Mouse (Mus musculus): ENCODE measurements at regions not wholly inside any gene's neighbourhood (a gene's known extent, or its start where the extent isn't known, plus 50 kb on each side); places are given as distances from the start of the nearest gene placed in this dataset.

DNA sequence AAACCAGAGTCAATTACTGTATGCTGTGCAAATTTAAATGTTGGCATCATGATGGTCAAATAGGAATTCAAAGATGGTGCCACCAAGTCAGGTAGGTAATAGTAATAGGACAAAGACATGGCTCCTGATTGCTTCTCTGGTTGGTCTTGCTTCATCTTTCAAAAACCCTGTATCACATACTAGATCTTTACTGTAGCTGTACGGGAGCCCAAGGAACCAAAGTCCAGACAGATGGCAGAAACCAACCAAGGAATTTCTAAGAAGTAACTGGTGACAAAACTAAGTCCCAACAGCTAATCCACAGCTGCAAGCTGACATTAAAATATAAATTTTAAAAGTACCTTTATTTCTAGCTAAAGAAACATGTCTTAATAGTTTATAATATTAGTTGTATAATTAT, 131.7 kb upstream of the Cxxc4 start:
- H3K4me1 ChIP-seq (ENCODE audit: control insufficient read depth, insufficient read depth, low read length): 0 out of 2 replicates have a peak, but pooled peaks cover 5% of the 10 kb centered on the region
- 74% methylated on average over 1 of the region's 1 CpGs for WGBS
- H3K36me3 ChIP-seq (ENCODE audit: control insufficient read depth, insufficient read depth, low read length): no peaks in the 10 kb centered on the region
- no peak overlapping the region for H3K4me3 ChIP-seq (ENCODE audit: low read depth, low read length)
- no peak for ATAC-seq (ENCODE audit: low read depth)
- H3K27me3 ChIP-seq (replicated peaks; ENCODE audit: control insufficient read depth, insufficient read depth, low read length): no peaks in the 10 kb centered on the region
- H3K4me2 ChIP-seq (ENCODE audit: low read depth, low read length): no peak overlapping the region
- no peaks in the 10 kb centered on the region for H3K9me3 ChIP-seq (ENCODE audit: control insufficient read depth, low read length)
- H3K9ac ChIP-seq (ENCODE audit: low read depth, low read length): no peak overlapping the region
- no peak overlapping the region for H3K27ac ChIP-seq (replicated peaks; ENCODE audit: low read depth, low read length)
- DNase-seq (ENCODE audit: low spot score): no peak

DNA sequence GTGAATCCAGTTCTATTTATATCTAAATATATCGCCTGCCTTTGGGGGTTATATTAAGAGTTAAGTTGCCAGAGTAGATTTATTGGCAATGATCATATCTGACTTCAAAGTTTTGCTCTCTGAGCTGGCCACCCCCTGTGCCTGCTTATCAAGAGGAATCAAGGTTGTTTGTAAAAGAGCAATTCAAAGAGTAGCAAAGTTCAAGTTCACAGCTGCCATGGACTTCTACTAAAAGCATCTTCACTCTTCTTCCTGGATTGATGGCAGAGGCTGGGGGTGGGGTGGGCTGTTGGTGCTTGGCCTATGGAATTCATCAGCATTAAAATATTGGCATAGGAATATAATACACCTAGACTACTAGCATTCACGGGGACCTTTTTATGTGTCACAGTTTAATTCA, 131.2 kb upstream of the Cxxc4 start:
- H3K27me3 ChIP-seq (replicated peaks; ENCODE audit: control insufficient read depth, insufficient read depth, low read length): no peaks in the 10 kb centered on the region
- H3K4me3 ChIP-seq (ENCODE audit: low read depth, low read length): no peak overlapping the region
- ATAC-seq (ENCODE audit: low read depth): no peak
- no peaks in the 10 kb centered on the region for H3K36me3 ChIP-seq (ENCODE audit: control insufficient read depth, insufficient read depth, low read length)
- no peak overlapping the region for H3K4me2 ChIP-seq (ENCODE audit: low read depth, low read length)
- 79% methylated on average over 2 of the region's 2 CpGs for WGBS
- no peaks in the 10 kb centered on the region for H3K4me1 ChIP-seq (ENCODE audit: control insufficient read depth, insufficient read depth, low read length)
- no peak overlapping the region for H3K27ac ChIP-seq (replicated peaks; ENCODE audit: low read depth, low read length)
- H3K9me3 ChIP-seq (ENCODE audit: control insufficient read depth, low read length): no peaks in the 10 kb centered on the region
- H3K9ac ChIP-seq (ENCODE audit: low read depth, low read length): no peak overlapping the region
- DNase-seq (ENCODE audit: low spot score): no peak

DNA sequence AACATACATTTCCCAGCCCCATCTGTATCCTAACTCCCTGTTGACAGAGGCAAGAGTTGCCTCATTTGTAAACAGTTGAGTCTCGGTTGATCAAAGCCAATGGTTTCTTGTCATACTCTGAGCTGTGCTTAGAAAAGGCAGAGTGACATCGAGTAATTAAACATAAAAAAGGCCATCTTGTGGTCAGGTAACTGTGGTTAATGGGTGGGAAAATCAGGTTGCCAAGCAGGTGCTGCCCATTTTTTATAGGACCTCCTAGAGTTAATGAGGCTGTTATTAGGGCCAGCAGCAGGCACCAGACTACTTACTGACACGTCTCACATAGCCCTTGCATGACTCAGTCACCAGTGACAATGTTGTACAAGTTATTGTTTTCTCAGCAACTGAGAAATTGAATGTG, 130.7 kb upstream of the Cxxc4 start:
- no peak overlapping the region for H3K4me3 ChIP-seq (ENCODE audit: low read depth, low read length)
- H3K9me3 ChIP-seq (ENCODE audit: control insufficient read depth, low read length): no peaks in the 10 kb centered on the region
- no peaks in the 10 kb centered on the region for H3K4me1 ChIP-seq (ENCODE audit: control insufficient read depth, insufficient read depth, low read length)
- H3K27me3 ChIP-seq (replicated peaks; ENCODE audit: control insufficient read depth, insufficient read depth, low read length): no peaks in the 10 kb centered on the region
- H3K9ac ChIP-seq (ENCODE audit: low read depth, low read length): no peak overlapping the region
- no peak overlapping the region for H3K4me2 ChIP-seq (ENCODE audit: low read depth, low read length)
- no peaks in the 10 kb centered on the region for H3K36me3 ChIP-seq (ENCODE audit: control insufficient read depth, insufficient read depth, low read length)
- DNase-seq (ENCODE audit: low spot score) (no peak), ATAC-seq (ENCODE audit: low read depth) (no peak)
- 79% methylated on average over 3 of the region's 3 CpGs for WGBS
- H3K27ac ChIP-seq (replicated peaks; ENCODE audit: low read depth, low read length): no peak overlapping the region

DNA sequence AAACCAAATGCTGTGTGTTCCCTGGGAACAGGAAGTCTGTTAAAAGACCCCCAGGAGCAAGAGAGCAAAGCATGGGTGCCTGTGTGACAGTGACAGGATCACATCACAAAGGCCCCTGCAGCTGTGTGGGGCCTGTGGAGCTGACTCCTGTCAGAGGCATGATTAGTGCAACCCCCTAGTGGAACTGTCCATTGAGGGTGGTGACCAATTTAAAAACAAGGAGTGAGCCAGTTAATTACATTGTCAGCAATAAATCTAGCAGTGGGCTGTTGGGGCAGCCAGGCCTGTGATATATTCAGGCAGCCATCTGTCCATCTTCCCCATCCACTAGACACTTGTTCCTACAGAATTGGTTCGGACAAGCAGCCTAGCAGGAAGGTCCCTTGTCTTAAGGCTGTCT, 121.8 kb upstream of the Cxxc4 start:
- no peaks in the 10 kb centered on the region for H3K9me3 ChIP-seq (ENCODE audit: control insufficient read depth, low read length)
- ATAC-seq (ENCODE audit: low read depth): no peak
- DNase-seq (ENCODE audit: low spot score): no peak
- H3K9ac ChIP-seq (ENCODE audit: low read depth, low read length): no peak overlapping the region
- H3K27ac ChIP-seq (replicated peaks; ENCODE audit: low read depth, low read length): no peak overlapping the region
- H3K36me3 ChIP-seq (ENCODE audit: control insufficient read depth, insufficient read depth, low read length): no peaks in the 10 kb centered on the region
- no peak overlapping the region for H3K4me3 ChIP-seq (ENCODE audit: low read depth, low read length)
- H3K4me1 ChIP-seq (ENCODE audit: control insufficient read depth, insufficient read depth, low read length): no peaks in the 10 kb centered on the region
- no peak overlapping the region for H3K4me2 ChIP-seq (ENCODE audit: low read depth, low read length)
- no peaks in the 10 kb centered on the region for H3K27me3 ChIP-seq (replicated peaks; ENCODE audit: control insufficient read depth, insufficient read depth, low read length)
- 52% methylated on average over 1 of the region's 1 CpGs for WGBS

DNA sequence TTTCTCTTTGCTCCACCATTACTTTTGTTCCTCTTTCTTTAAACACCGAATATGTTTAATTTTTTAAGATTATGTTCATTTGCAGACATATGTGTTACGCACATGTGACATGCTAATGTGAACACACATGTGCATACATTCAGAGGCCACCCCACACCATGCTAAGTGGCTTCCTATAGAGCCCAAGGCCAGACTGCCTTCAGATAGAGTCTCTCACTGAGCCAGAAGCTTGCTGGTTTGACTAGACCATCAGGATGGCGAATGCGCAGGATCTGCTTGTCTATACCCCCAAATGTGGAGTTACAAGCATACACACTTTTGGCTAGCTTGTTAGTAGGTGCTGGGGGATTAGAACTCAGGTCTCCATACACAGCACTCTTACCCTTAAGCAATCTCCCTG, 121.3 kb upstream of the Cxxc4 start:
- 96% methylated on average over 4 of the region's 4 CpGs for WGBS
- no peak overlapping the region for H3K9ac ChIP-seq (ENCODE audit: low read depth, low read length)
- H3K4me2 ChIP-seq (ENCODE audit: low read depth, low read length): no peak overlapping the region
- ATAC-seq (ENCODE audit: low read depth) (no peak), DNase-seq (ENCODE audit: low spot score) (no peak)
- no peak overlapping the region for H3K4me3 ChIP-seq (ENCODE audit: low read depth, low read length)
- H3K36me3 ChIP-seq (ENCODE audit: control insufficient read depth, insufficient read depth, low read length): no peaks in the 10 kb centered on the region
- no peak overlapping the region for H3K27ac ChIP-seq (replicated peaks; ENCODE audit: low read depth, low read length)
- H3K27me3 ChIP-seq (replicated peaks; ENCODE audit: control insufficient read depth, insufficient read depth, low read length): no peaks in the 10 kb centered on the region
- no peaks in the 10 kb centered on the region for H3K4me1 ChIP-seq (ENCODE audit: control insufficient read depth, insufficient read depth, low read length)
- H3K9me3 ChIP-seq (ENCODE audit: control insufficient read depth, low read length): no peaks in the 10 kb centered on the region

DNA sequence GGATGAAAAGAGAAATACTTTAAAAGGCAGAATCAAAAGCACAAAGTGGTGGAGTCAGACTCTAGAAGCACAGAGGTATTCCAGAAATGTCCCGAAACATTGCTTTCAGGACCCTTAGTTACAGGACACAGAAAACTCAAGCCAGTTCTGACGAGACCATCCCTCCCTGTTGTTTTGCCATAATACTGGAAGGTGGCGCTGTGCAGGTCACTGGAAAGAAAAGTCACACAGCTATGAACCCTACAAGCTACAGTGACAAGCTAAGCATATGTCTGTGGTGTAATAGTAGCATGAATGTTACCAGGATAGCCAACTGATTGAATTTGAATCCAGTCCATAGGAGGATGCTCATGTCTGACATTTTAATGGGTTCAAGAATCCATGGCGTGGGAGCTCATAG, 117.4 kb upstream of the Cxxc4 start:
- no peaks in the 10 kb centered on the region for H3K27me3 ChIP-seq (replicated peaks; ENCODE audit: control insufficient read depth, insufficient read depth, low read length)
- ATAC-seq (ENCODE audit: low read depth): no peak
- no peaks in the 10 kb centered on the region for H3K36me3 ChIP-seq (ENCODE audit: control insufficient read depth, insufficient read depth, low read length)
- H3K4me3 ChIP-seq (ENCODE audit: low read depth, low read length): no peak overlapping the region
- DNase-seq (ENCODE audit: low spot score): no peak
- no peak overlapping the region for H3K4me2 ChIP-seq (ENCODE audit: low read depth, low read length)
- H3K9me3 ChIP-seq (ENCODE audit: control insufficient read depth, low read length): no peaks in the 10 kb centered on the region
- no peak overlapping the region for H3K9ac ChIP-seq (ENCODE audit: low read depth, low read length)
- WGBS: 69% methylated on average over 4 of the region's 4 CpGs
- H3K4me1 ChIP-seq (ENCODE audit: control insufficient read depth, insufficient read depth, low read length): no peaks in the 10 kb centered on the region
- H3K27ac ChIP-seq (replicated peaks; ENCODE audit: low read depth, low read length): no peak overlapping the region

DNA sequence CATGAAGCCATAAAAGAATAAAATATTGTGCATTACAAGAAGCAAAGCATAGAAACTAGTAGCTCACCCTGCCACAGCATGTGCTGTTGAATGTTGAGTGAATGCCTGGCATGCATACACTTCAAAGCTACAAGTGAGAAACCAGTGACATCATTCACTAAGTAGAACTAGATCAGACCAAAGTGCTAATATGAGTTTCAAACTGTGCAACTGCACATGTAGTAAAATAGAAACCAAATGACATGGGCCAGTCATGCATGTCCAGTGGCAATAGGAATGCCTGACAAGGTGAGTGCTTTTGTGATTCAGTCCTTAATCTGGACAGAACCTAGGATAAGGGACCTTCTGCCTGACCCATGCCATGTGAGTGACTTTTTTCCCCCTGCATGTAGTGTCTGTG, 111.3 kb upstream of the Cxxc4 start:
- no peak overlapping the region for H3K4me2 ChIP-seq (ENCODE audit: low read depth, low read length)
- H3K4me3 ChIP-seq (ENCODE audit: low read depth, low read length): no peak overlapping the region
- ATAC-seq (ENCODE audit: low read depth) (no peak), DNase-seq (ENCODE audit: low spot score) (no peak)
- no peak overlapping the region for H3K9ac ChIP-seq (ENCODE audit: low read depth, low read length)
- no peaks in the 10 kb centered on the region for H3K27me3 ChIP-seq (replicated peaks; ENCODE audit: control insufficient read depth, insufficient read depth, low read length)
- no peak overlapping the region for H3K27ac ChIP-seq (replicated peaks; ENCODE audit: low read depth, low read length)
- H3K36me3 ChIP-seq (ENCODE audit: control insufficient read depth, insufficient read depth, low read length): no peaks in the 10 kb centered on the region
- H3K4me1 ChIP-seq (ENCODE audit: control insufficient read depth, insufficient read depth, low read length): no peaks in the 10 kb centered on the region
- H3K9me3 ChIP-seq (ENCODE audit: control insufficient read depth, low read length): no peaks in the 10 kb centered on the region

DNA sequence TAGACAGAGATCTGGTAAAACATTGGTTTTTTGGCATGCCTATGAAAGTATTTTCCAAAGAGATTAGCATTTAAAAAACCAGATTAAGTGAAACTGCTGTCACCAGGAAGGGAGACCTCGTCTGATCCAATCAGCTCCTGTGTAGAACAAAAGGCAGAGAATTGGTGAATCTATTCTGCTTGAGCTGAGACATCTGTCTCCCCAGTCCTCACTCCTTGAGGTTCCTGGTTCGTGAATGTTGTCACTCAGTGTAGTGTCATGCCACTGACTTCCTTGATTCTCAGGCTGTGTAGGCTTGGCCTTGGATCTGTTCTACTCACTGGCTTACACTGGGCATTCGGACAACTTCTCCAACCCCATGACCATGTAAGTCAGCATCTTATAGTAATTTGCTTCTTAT, 105.9 kb upstream of the Cxxc4 start:
- WGBS: 45% methylated on average over 3 of the region's 3 CpGs
- Histone ChIP-seq H3K27me3 (replicated peaks; ENCODE audit: control insufficient read depth, insufficient read depth, low read length) (no peaks in the 10 kb centered on the region), H3K9ac (ENCODE audit: low read depth, low read length) (no peak overlapping the region), H3K4me1 (ENCODE audit: control insufficient read depth, insufficient read depth, low read length) (no peaks in the 10 kb centered on the region), H3K4me3 (ENCODE audit: low read depth, low read length) (no peak overlapping the region), H3K36me3 (ENCODE audit: control insufficient read depth, insufficient read depth, low read length) (no peaks in the 10 kb centered on the region), H3K4me2 (ENCODE audit: low read depth, low read length) (no peak overlapping the region), H3K9me3 (ENCODE audit: control insufficient read depth, low read length) (no peaks in the 10 kb centered on the region), H3K27ac (replicated peaks; ENCODE audit: low read depth, low read length) (no peak overlapping the region)
- DNase-seq (ENCODE audit: low spot score) (no peak), ATAC-seq (ENCODE audit: low read depth) (no peak)

DNA sequence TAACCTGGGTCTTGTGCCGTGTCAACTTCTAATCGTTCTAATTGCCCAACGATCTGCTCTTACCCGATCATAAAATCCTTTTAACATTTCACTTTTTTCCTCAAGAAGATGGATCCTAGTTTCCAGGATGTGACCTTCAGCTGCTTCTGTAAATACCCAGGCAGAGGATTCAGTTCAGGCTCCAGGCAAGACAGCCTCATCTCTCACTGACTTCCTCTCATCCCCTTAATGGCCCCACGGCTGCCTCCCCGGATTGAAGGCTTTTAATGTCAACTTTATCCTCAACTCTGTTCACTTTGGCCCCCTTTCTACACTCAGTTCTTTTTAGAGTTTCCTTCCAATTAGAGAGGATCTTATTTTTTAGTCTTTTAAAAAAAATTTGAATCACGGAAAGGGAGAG, 91.0 kb upstream of the Cxxc4 start:
- Histone ChIP-seq H3K4me1 (ENCODE audit: control insufficient read depth, insufficient read depth, low read length) (peaks cover 13% of the 10 kb centered on the region), H3K9ac (ENCODE audit: low read depth, low read length) (no peak overlapping the region), H3K27me3 (replicated peaks; ENCODE audit: control insufficient read depth, insufficient read depth, low read length) (no peaks in the 10 kb centered on the region), H3K4me2 (ENCODE audit: low read depth, low read length) (no peak overlapping the region; the same call in 1 of the 2 replicates), H3K9me3 (ENCODE audit: control insufficient read depth, low read length) (0 out of 2 replicates have a peak, but pooled peaks cover under 1% of the 10 kb centered on the region), H3K27ac (replicated peaks; ENCODE audit: low read depth, low read length) (no peak overlapping the region), H3K4me3 (ENCODE audit: low read depth, low read length) (no peak overlapping the region), H3K36me3 (ENCODE audit: control insufficient read depth, insufficient read depth, low read length) (no peaks in the 10 kb centered on the region)
- WGBS: 26% methylated on average over 7 of the region's 7 CpGs
- no peak for DNase-seq (ENCODE audit: low spot score)
- no peak for ATAC-seq (ENCODE audit: low read depth)
